Mouse (Mus musculus) hindbrain, embryonic 13.5 days (tissue): Measurements from ENCODE around the gene Olfr102. TPM values are rescaled to one million over a fixed set of nuclear protein-coding genes. Genes with fewer than 3 reads are reported as not detected.

ENCODE experiments used
- ATAC-seq: fragments of 200-750 bp; cut with Nextera tagmentation; 2 replicates; pipeline ENCODE4 v1.8.0; 2017; ENCODE audit warnings: moderate TSS enrichment; ENCODE audit not compliant: low FRiP score
- H3K27ac ChIP-seq: fragments of 300-500 bp; sonication (generic); 2 replicates; pipeline ENCODE4 v1.5.1; 2015; ENCODE audit warnings: inconsistent platforms, mild to moderate bottlenecking, moderate library complexity
- H3K27me3 ChIP-seq: fragments of 300-500 bp; sonication (generic); 2 replicates; pipeline ENCODE4 v1.6.1; 2015; ENCODE audit warnings: mild to moderate bottlenecking, inconsistent platforms
- H3K36me3 ChIP-seq: fragments of 300-500 bp; sonication (generic); 2 replicates; pipeline ENCODE4 v1.6.1; 2015; ENCODE audit warnings: mild to moderate bottlenecking, inconsistent platforms
- H3K4me1 ChIP-seq: fragments of 300-500 bp; sonication (generic); replicated peaks from 2 replicates; pipeline ENCODE4 v1.6.1; 2015; ENCODE audit warnings: inconsistent platforms
- H3K4me2 ChIP-seq: fragments of 300-500 bp; sonication (generic); 2 replicates; pipeline ENCODE4 v1.6.1; 2015; ENCODE audit warnings: inconsistent platforms, mild to moderate bottlenecking, moderate library complexity
- H3K4me3 ChIP-seq: fragments of 300-500 bp; sonication (generic); 2 replicates; pipeline ENCODE4 v1.5.1; 2015; ENCODE audit warnings: mild to moderate bottlenecking, inconsistent platforms
- H3K9ac ChIP-seq: fragments of 300-500 bp; sonication (generic); 2 replicates; pipeline ENCODE4 v1.6.1; 2015; ENCODE audit warnings: mild to moderate bottlenecking, inconsistent platforms
- H3K9me3 ChIP-seq: fragments of 300-500 bp; sonication (generic); 2 replicates; pipeline ENCODE4 v1.6.1; 2016; ENCODE audit warnings: inconsistent platforms
- WGBS: fragments of 180-500 bp; shearing (Covaris S2); methylation state at CpG from one replicate; pipeline ENCODE4 v1.1.7; 2015; 5-methylcytosine and 5-hydroxymethylcytosine counted together
- polyA plus RNA-seq: library from polyadenylated mRNA; unstranded; fragments of >200 nt; fragmentation: Nextera tagmentation; extraction: Ambion mirVana; gene quantifications from 2 replicates; pipeline ENCODE4 v1.2.1, GENCODE M21; 2015

The Olfr102 gene
- polyA plus RNA-seq: not detected in 2 replicates

GRCm38 (mm10) chr17:37316954-37317353, at the start of gene Olfr102:
Gene Olfr102, minus strand, starts transcription at chr17:37317054.
- Histone ChIP-seq H3K36me3 (no peaks in the 10 kb centered on the region), H3K9me3 (no peaks in the 10 kb centered on the region), H3K4me2 (no peak within 1 kb of the TSS), H3K27me3 (no peaks in the 10 kb centered on the region), H3K4me3 (no peak within 1 kb of the TSS), H3K9ac (no peak within 1 kb of the TSS), H3K4me1 (no peaks in the 10 kb centered on the region), H3K27ac (no peak within 1 kb of the TSS)
- no peak for ATAC-seq

- Histone ChIP-seq H3K36me3 (no peaks in the 10 kb centered on the region), H3K27me3 (no peaks in the 10 kb centered on the region)
- ATAC-seq: no peak
These were observed 42.4 kb upstream of the Olfr102 start, which contains the start of gene Olfr104-ps for GRCm38 (mm10) chr17:37359282-37359681. Gene Olfr104-ps, plus strand, starts transcription at chr17:37359582.

DNA sequence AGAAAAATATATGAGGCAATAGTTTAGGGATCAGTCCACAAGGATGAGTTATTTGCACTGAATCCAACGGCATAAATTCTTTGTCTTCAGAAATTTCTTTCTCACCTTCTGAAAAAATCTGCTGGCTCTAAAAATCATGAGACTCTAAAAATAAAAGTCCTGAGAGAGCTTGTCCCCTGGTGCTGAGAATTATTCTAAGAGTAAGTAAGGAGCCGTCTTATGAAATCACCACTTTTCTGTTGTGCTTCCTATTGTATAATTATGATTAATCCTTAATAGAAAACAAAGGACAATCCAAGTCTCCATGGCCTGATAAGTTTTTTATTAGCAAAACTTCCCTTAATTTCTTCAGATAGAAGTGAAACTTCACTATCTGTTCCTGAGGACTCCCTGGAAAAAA, 22.7 kb upstream of the Olfr102 start, which contains the start of gene Olfr103:
Gene Olfr103, minus strand, starts transcription at position 101 of the 400 bp plus-strand sequence.
- Histone ChIP-seq H3K9me3 (no peaks in the 10 kb centered on the region), H3K27ac (no peak within 1 kb of the TSS), H3K4me2 (no peak within 1 kb of the TSS), H3K4me1 (no peaks in the 10 kb centered on the region), H3K36me3 (no peaks in the 10 kb centered on the region), H3K27me3 (no peaks in the 10 kb centered on the region), H3K9ac (no peak within 1 kb of the TSS), H3K4me3 (no peak within 1 kb of the TSS)
- no peak for ATAC-seq
- 89% methylated on average over 2 of the region's 2 CpGs for WGBS

More at GRCm38 (mm10) chr17:37359282-37359681, 42.4 kb upstream of the Olfr102 start, which contains the start of gene Olfr104-ps:
- Histone ChIP-seq H3K4me2 (no peak within 1 kb of the TSS), H3K9me3 (no peaks in the 10 kb centered on the region), H3K4me3 (no peak within 1 kb of the TSS), H3K4me1 (no peaks in the 10 kb centered on the region), H3K9ac (no peak within 1 kb of the TSS), H3K27ac (no peak within 1 kb of the TSS)

DNA sequence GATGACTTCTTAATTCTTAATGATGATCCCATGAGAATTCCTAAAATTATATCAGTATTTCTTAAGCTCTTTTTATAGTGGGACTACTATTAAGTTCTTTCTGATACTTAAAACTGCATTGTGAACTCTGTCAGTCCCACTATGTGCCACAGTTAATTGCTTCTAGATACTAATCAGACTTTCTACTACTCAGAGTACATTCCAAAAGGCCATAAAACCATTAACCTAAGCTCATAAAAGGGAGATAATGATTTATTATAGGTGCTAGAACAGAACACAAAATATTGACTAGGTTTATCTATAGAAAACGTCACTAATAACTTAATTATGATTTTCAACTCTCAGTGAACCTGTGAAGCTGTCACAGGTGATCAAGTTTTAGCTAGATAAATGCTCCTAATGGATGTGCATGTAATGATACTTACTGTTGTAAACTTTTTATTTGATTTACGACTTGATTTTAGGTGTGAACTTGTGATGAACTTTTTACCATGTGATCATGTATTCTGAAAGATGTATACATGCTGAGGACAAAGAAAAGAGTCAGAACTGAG, 6.6 kb downstream of the Olfr102 start:
- H3K4me2 ChIP-seq: no peak overlapping the region
- H3K4me3 ChIP-seq: no peak overlapping the region
- H3K4me1 ChIP-seq: no peaks in the 10 kb centered on the region
- no peaks in the 10 kb centered on the region for H3K27me3 ChIP-seq
- 53% methylated on average over 2 of the region's 2 CpGs for WGBS
- H3K9ac ChIP-seq: no peak overlapping the region
- no peak overlapping the region for H3K27ac ChIP-seq
- no peak for ATAC-seq
- no peaks in the 10 kb centered on the region for H3K9me3 ChIP-seq
- no peaks in the 10 kb centered on the region for H3K36me3 ChIP-seq

DNA sequence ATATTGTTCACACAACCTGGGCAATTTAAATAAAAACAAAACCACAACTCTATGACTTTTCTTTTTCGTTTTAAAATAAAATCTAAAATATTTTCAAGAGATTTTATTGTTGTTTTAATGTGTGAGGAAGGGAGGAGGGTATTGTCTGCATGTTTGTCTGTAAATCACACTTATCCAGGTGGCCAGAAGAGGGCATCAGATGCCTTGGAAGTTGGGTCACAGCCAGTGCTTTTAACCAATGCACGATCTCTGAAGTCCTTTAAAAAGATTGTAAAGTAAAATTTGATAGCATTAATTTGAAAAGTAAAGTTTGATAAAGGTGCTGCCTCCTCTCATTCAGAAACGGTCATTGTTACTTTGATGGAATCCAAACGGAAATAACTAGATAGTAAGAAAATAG, 8.4 kb downstream of the Olfr102 start:
- no peak overlapping the region for H3K4me3 ChIP-seq
- no peaks in the 10 kb centered on the region for H3K9me3 ChIP-seq
- WGBS: 50% methylated on average over 4 of the region's 4 CpGs
- no peaks in the 10 kb centered on the region for H3K27me3 ChIP-seq
- no peaks in the 10 kb centered on the region for H3K36me3 ChIP-seq
- no peak for ATAC-seq
- no peaks in the 10 kb centered on the region for H3K4me1 ChIP-seq
- no peak overlapping the region for H3K9ac ChIP-seq
- no peak overlapping the region for H3K4me2 ChIP-seq
- H3K27ac ChIP-seq: no peak overlapping the region

GRCm38 (mm10) chr17:37304213-37304612, 12.6 kb downstream of the Olfr102 start, which contains the start of gene Olfr101:
Gene Olfr101, minus strand, starts transcription at chr17:37304313.
- Histone ChIP-seq H3K9me3 (no peaks in the 10 kb centered on the region), H3K27ac (no peak within 1 kb of the TSS), H3K27me3 (no peaks in the 10 kb centered on the region), H3K9ac (no peak within 1 kb of the TSS), H3K4me3 (no peak within 1 kb of the TSS), H3K4me2 (no peak within 1 kb of the TSS), H3K36me3 (no peaks in the 10 kb centered on the region), H3K4me1 (no peaks in the 10 kb centered on the region)
- ATAC-seq: no peak
- 81% methylated on average over 4 of the region's 4 CpGs for WGBS

DNA sequence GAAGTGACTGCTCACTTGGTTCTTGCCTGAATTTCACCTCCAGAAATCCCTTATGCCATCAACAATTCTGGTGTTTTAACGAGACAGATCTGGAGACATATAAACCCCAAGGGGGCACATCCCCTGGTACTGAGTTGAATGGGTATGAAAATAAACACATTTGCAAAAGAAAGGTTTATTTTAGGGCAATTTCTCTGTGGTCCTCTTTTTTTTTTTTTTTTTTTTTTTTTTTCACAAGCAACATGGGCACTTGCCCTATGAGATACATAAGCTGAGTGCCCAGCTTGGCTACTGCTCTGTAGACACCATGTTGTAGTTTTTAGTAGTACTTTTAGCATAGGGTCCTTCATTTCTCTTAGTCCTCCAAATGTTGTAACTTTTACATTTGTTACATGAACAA, 33.5 kb downstream of the Olfr102 start, which contains the start of gene Olfr99:
Gene Olfr99, minus strand, starts transcription at position 101 of the 400 bp plus-strand sequence.
- no peak within 1 kb of the TSS for H3K4me3 ChIP-seq
- no peak for ATAC-seq
- WGBS: 84% methylated on average over 1 of the region's 1 CpGs
- no peak within 1 kb of the TSS for H3K27ac ChIP-seq
- no peak within 1 kb of the TSS for H3K4me2 ChIP-seq
- H3K4me1 ChIP-seq: no peaks in the 10 kb centered on the region
- no peak within 1 kb of the TSS for H3K9ac ChIP-seq
- H3K9me3 ChIP-seq: no peaks in the 10 kb centered on the region
- H3K36me3 ChIP-seq: no peaks in the 10 kb centered on the region
- H3K27me3 ChIP-seq: no peaks in the 10 kb centered on the region

GRCm38 (mm10) chr17:37280331-37280730, 36.5 kb downstream of the Olfr102 start:
- no peak overlapping the region for H3K4me3 ChIP-seq
- WGBS: 81% methylated on average over 1 of the region's 1 CpGs
- H3K27ac ChIP-seq: no peak overlapping the region
- no peaks in the 10 kb centered on the region for H3K27me3 ChIP-seq
- ATAC-seq: no peak
- H3K9ac ChIP-seq: no peak overlapping the region
- H3K4me1 ChIP-seq: no peaks in the 10 kb centered on the region
- H3K36me3 ChIP-seq: no peaks in the 10 kb centered on the region
- H3K9me3 ChIP-seq: no peaks in the 10 kb centered on the region
- H3K4me2 ChIP-seq: no peak overlapping the region

DNA sequence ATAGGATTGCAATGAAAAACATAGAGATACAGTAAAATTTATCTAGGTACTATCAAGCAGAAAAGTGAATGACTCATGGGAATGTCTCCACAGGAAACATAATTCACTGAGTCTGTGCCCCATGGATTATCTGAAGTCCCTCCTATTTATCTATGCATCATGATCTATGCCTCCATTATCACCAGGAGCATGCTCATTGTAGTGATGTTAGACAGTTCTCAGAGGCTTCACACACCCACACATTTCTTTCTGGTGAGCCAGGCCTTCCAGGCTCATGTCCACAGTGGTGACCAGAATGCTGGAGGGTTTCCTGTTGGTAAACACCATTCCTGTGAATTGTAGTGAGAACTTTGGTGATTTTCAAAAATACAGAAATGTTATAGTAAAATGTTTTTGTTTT, 40.3 kb downstream of the Olfr102 start:
- no peak overlapping the region for H3K4me2 ChIP-seq
- H3K27ac ChIP-seq: no peak overlapping the region
- H3K4me1 ChIP-seq: no peaks in the 10 kb centered on the region
- no peaks in the 10 kb centered on the region for H3K9me3 ChIP-seq
- no peaks in the 10 kb centered on the region for H3K27me3 ChIP-seq
- H3K4me3 ChIP-seq: no peak overlapping the region
- no peaks in the 10 kb centered on the region for H3K36me3 ChIP-seq
- no peak overlapping the region for H3K9ac ChIP-seq
- ATAC-seq: no peak

DNA sequence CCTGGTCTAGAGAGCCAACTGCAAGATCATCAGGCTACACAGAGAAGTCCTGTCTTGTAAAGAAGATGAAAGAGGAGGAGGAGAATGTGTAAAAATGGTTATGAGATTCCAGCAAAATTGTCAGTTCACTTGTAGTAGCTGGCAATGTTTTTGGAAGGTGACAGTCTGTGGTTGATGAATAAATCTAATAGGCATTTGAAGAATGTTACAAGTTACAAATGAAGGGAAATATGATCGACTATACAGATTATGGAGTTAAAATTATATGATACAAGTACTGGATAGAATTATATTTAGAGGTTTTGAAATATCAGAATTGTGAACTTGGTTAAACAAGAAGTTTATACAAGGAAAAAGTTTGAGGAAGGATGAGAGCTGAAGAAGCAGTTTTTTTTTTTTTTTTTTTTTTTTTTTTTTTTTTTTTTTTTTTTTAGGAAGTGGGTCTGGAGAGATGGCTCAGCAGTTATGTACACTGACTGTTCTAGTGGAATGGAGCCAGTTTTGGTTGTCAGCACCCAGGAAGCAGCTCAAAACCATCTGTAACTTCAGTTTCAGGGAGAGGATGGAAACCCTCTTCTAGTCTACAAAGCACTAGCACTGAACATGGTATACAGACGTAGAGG, 41.1 kb downstream of the Olfr102 start:
- no peak for ATAC-seq
- no peaks in the 10 kb centered on the region for H3K9me3 ChIP-seq
- H3K9ac ChIP-seq: no peak overlapping the region
- H3K36me3 ChIP-seq: no peaks in the 10 kb centered on the region
- H3K27me3 ChIP-seq: 0 out of 2 replicates have a peak, but pooled peaks cover 6% of the 10 kb centered on the region
- no peak overlapping the region for H3K4me2 ChIP-seq
- H3K27ac ChIP-seq: no peak overlapping the region
- H3K4me3 ChIP-seq: no peak overlapping the region
- 85% methylated on average over 2 of the region's 2 CpGs for WGBS
- H3K4me1 ChIP-seq: no peaks in the 10 kb centered on the region

- ATAC-seq: peak; percentile 23
- peak overlapping the region; percentile 50 for H3K4me3 ChIP-seq
- 0 out of 2 replicates have a peak, but pooled peaks cover 8% of the 10 kb centered on the region for H3K27me3 ChIP-seq
- H3K4me1 ChIP-seq: peaks cover 4% of the 10 kb centered on the region; the same call in 1 of the 2 replicates
- 68% methylated on average over 8 of the region's 8 CpGs for WGBS
- H3K36me3 ChIP-seq: no peaks in the 10 kb centered on the region
- H3K9ac ChIP-seq: peak overlapping the region; percentile 60
- H3K9me3 ChIP-seq: no peaks in the 10 kb centered on the region
- H3K27ac ChIP-seq: no peak overlapping the region
- H3K4me2 ChIP-seq: peak overlapping the region; percentile 92
These were observed 46.2 kb downstream of the Olfr102 start for GRCm38 (mm10) chr17:37270702-37271092.

GRCm38 (mm10) chr17:37270058-37270701, 46.7 kb downstream of the Olfr102 start, which contains the start of gene H2-M3:
Gene H2-M3, plus strand, starts transcription at chr17:37270220.
- H3K4me1 ChIP-seq: peaks cover 4% of the 10 kb centered on the region; the same call in 1 of the 2 replicates
- H3K27me3 ChIP-seq: 0 out of 2 replicates have a peak, but pooled peaks cover 8% of the 10 kb centered on the region
- H3K9ac ChIP-seq: peak within 1 kb of the TSS; percentile 60
- no peak within 1 kb of the TSS for H3K27ac ChIP-seq
- peak within 1 kb of the TSS; percentile 50 for H3K4me3 ChIP-seq
- 6% methylated on average over 26 of the region's 26 CpGs for WGBS
- no peaks in the 10 kb centered on the region for H3K9me3 ChIP-seq
- peak within 1 kb of the TSS; percentile 92 for H3K4me2 ChIP-seq
- peak; percentile 98 for ATAC-seq
- no peaks in the 10 kb centered on the region for H3K36me3 ChIP-seq
